Comparison of ENCODE assay signal across 11 mouse cellular contexts in genomic region chr13:12412016-12412415, GRCm38 (mm10). TPM values are rescaled to one million over a fixed set of nuclear protein-coding genes. Genes with fewer than 3 reads are reported as not detected.
DNase-seq lines count a peak whose midpoint lies in the region; ATAC-seq lines count a peak whose summit lies in the region.
"Had no signal": no experiment of that assay in that cellular context is flagged by ENCODE, and none has a peak within 500 bp of the region (broad histone marks: within the 10 kb centered on the region; RNA-seq: fewer than 3 reads in every experiment).

No protein-coding gene starts in this region.

- no peak overlapping the region for H3K4me2 ChIP-seq in liver, embryonic 12.5 days
- H3K4me2 ChIP-seq: embryonic facial prominence, embryonic 15.5 days; intestine, embryonic 15.5 days had no signal

- no peaks in the 10 kb centered on the region for H3K9me3 ChIP-seq in liver, embryonic 12.5 days (replicated peaks)
- H3K9me3 ChIP-seq: embryonic facial prominence, embryonic 15.5 days; intestine, embryonic 15.5 days had no signal

- peaks cover 88% of the 10 kb centered on the region for H3K36me3 ChIP-seq in liver, embryonic 12.5 days

- H3K9ac ChIP-seq in liver, embryonic 12.5 days: no peak overlapping the region
- H3K9ac ChIP-seq: embryonic facial prominence, embryonic 15.5 days; intestine, embryonic 15.5 days had no signal

- no peak overlapping the region for H3K27ac ChIP-seq in liver, embryonic 12.5 days
- H3K27ac ChIP-seq: embryonic facial prominence, embryonic 15.5 days; intestine, embryonic 15.5 days had no signal

- peak; percentile 86 for DNase-seq in layer of hippocampus, adult 9-11 months
- no peak for DNase-seq in layer of hippocampus, adult 8-10 months (ENCODE audit: low spot score in 2 of 2)
- DNase-seq in brain, adult 2 months (ENCODE audit: low read depth, low spot score): peak; percentile 56
- no peak for DNase-seq in cerebellum, postnatal 14 days
- DNase-seq in layer of hippocampus, adult 9-10 months (ENCODE audit: low spot score): no peak
- DNase-seq: gastrocnemius, postnatal 10 days; right cerebral cortex, postnatal 4 days had no signal

- peak; percentile 72; the same call in 1 of the 2 replicates for ATAC-seq in liver, embryonic 12.5 days
- ATAC-seq in monocyte, adult 5-6 weeks (replicated peaks; ENCODE audit: insufficient number of reproducible peaks, low FRiP score, low TSS enrichment, poor library complexity, severe bottlenecking): peak; percentile 93
- ATAC-seq: intestine, embryonic 15.5 days had no signal

- H3K27me3 ChIP-seq in liver, embryonic 12.5 days (replicated peaks): no peaks in the 10 kb centered on the region
- H3K27me3 ChIP-seq: embryonic facial prominence, embryonic 15.5 days; intestine, embryonic 15.5 days had no signal

- 0 out of 2 replicates have a peak, but pooled peaks cover 4% of the 10 kb centered on the region for H3K4me1 ChIP-seq in liver, embryonic 12.5 days
- H3K4me1 ChIP-seq: embryonic facial prominence, embryonic 15.5 days; intestine, embryonic 15.5 days had no signal

- 19% methylated on average over 8 of the region's 8 CpGs for WGBS in liver, embryonic 12.5 days (ENCODE audit: insufficient replicate concordance)

- H3K4me3 ChIP-seq in liver, embryonic 12.5 days: no peak overlapping the region
- H3K4me3 ChIP-seq: embryonic facial prominence, embryonic 15.5 days; intestine, embryonic 15.5 days had no signal

RNA-seq across cellular contexts. Expression of gene Heatr1, which starts 17.2 kb away (rescaled TPM):
- 10 to 100 TPM; 26.6 to 32.4 (median 28.3) TPM for total RNA-seq in layer of hippocampus, adult 8-10 months (2022)
- 30.3 and 33.1 TPM in 2 replicates for polyA plus RNA-seq in liver, embryonic 12.5 days (2016; fragmentation: Nextera tagmentation; extraction: Ambion mirVana)
- total RNA-seq in monocyte, adult 5-6 weeks (2017): 42.5 to 69.4 TPM (median 42.8 TPM) in 3 replicates

RNA-seq across cellular contexts. Expression of gene Lgals8, which starts 52.7 kb away (rescaled TPM):
- total RNA-seq in layer of hippocampus, adult 8-10 months (2022): 10 to 100 TPM; 44.1 to 49.4 (median 45.2) TPM
- 14.8 and 15.8 TPM in 2 replicates for polyA plus RNA-seq in liver, embryonic 12.5 days (2016; fragmentation: Nextera tagmentation; extraction: Ambion mirVana)
- total RNA-seq in monocyte, adult 5-6 weeks (2017): 80.7 to 119 TPM (median 108 TPM) in 3 replicates

Comparison
In these comparisons a context has a peak if more than half of its experiments do, and no peak if none do; other contexts are left out.
1. DNase-seq: peak in layer of hippocampus, adult 9-11 months (single experiment) and brain, adult 2 months (single experiment); none in layer of hippocampus, adult 8-10 months (0 of 2), cerebellum, postnatal 14 days (0 of 2) and layer of hippocampus, adult 9-10 months (single experiment).